Mouse (Mus musculus) inflammation-experienced regulatory T-cells (primary cell): ENCODE measurements around the gene Asb3. TPM values are rescaled to one million over a fixed set of nuclear protein-coding genes. Genes with fewer than 3 reads are reported as not detected.

Experiments
- polyA plus RNA-seq, 2 experiments: library from polyadenylated mRNA; unstranded; fragments of 100-300 nt; shearing (Covaris generic); gene quantifications; one replicate each; pipeline ENCODE4 v1.2.1; 2017

Asb3 gene
- polyA plus RNA-seq = 10 to 100 TPM; 49.0 to 51.4 TPM

DNA sequence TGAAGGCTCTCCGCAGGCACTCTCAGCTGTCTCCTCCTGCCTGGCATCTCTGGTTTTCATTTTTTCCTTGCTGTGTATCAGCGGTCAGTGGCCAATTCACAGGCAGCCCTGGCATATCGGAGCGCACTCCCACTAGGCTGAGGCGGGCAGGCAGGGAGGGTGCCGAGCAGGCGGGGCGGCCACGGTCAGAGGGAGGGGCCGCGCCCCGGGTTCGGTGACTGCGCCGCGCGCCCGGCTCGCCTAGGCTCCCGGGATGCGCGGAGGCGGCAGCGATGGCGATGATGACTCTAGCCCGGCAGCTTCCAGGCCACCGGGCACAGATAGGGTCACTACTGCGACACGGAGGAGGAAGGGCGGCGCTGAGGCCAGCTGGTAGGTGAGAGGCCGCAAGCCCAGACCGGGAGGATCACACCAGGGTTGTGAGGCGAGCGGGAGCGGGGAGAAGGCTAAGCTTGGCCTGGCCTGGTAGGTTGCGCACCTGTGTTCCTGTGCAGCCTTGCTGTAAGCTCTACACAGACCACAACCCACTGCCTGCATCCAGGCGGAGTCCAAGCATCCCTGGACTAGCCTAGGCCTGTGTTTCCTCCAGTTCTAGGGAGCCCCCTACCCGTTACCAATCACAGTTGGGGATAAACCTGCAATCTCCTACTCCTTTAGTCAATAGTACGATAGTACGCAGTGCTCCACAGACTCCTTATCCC, at the start of gene Asb3, which contains the start of gene Gpr75:
TSS of gene Asb3 (plus strand) at position 246 of the 701 bp plus-strand sequence.
TSS of gene Gpr75 (plus strand) at position 188 of the 701 bp plus-strand sequence.

DNA sequence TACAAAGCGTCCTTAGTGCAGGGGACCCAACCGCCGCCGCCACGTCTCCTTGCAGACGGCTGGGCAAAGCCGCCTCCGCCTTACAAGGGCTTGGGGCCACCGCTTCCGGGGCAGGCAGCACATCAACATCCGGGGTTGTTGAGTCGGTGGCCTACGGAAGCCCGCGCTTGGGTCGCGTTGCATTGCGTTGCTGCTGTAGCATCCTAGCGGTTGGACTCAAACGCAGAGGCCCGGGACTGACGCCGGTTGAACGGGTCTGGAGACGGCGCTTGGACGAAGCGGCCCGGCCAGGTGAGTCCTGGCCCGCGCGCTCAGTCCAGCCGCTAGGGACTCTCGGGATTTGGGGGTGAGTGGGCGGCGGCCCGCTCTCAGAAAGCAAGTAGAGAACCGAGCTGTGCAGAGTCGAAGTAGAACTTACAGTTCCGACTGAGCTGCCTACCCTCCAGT, 69.1 kb downstream of the Asb3 start, which contains the start of gene Erlec1:
TSS of gene Erlec1 (minus strand) at position 57 of the 447 bp plus-strand sequence.

DNA sequence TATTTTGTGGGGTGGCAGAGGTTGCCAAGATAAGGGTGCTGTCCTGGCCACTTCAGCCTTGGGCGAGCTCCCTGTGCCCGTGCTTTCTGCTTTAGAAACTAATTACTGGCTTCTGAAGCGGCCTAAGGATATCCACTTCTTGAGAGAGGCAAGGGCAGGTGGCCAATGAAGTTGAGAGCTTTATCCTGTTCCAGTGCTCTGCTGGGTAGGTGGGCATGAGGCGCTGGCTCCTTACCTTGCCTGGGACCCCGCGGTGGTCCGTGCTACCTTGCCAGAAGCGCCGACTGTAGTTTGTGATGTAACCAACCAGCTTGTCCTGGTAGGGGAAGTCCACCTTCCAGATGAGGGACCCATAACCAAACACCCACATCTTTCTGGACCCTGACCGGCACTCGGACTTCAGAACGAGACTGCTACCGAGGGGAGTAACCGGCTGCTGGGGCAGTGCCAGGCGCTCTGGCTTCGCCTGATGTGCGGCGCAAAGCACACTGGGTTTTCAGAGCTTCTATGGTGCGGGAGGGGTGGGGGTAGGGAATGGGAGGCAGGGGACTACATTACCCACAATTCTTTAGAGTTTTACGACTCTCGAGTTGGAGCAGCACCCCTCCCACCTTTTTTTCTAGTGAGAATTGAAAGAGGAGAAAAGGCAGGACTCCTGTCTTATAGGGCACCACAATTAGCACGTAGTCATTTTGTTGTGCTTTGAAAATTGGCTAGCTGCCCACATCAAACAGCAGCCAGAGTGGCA, 100.8 kb downstream of the Asb3 start, which contains the start of gene Chac2:
TSS of gene Chac2 (minus strand) at position 474 of the 748 bp plus-strand sequence.

Other genes with a start within 250 kb of the Asb3 start
- gene Acyp2, start 235.8 kb upstream of the Asb3 start, polyA plus RNA-seq = under 1 TPM; 0.37 to 0.44 TPM
- 10 to 100 TPM; 12.5 to 20.0 TPM for gene Psme4, start 113.7 kb upstream of the Asb3 start, polyA plus RNA-seq
- under 1 TPM in 1 of 2 experiments, not detected in 1; 0.10 TPM for gene Gpr75, start 58 bp upstream of the Asb3 start, polyA plus RNA-seq
- gene Erlec1, start 68.9 kb downstream of the Asb3 start, polyA plus RNA-seq = 1 to 10 TPM; 5.8 to 7.9 TPM
- 10 to 100 TPM in 1 of 2 experiments, 1 to 10 TPM in 1; 5.6 to 11.1 TPM for gene Chac2, start 100.9 kb downstream of the Asb3 start, polyA plus RNA-seq